Mouse (Mus musculus): ENCODE results near the gene Accsl. TPM values are rescaled to one million over a fixed set of nuclear protein-coding genes. Genes with fewer than 3 reads are reported as not detected.

The Accsl gene
- total RNA-seq (2021) = 1 to 10 TPM in 1 of 2 experiments, under 1 TPM in 1; 0.43 to 1.6 TPM
- polyA plus RNA-seq (2012; rRNA removed) = not detected in 2 replicates
- long read RNA-seq = 0 reads

DNA sequence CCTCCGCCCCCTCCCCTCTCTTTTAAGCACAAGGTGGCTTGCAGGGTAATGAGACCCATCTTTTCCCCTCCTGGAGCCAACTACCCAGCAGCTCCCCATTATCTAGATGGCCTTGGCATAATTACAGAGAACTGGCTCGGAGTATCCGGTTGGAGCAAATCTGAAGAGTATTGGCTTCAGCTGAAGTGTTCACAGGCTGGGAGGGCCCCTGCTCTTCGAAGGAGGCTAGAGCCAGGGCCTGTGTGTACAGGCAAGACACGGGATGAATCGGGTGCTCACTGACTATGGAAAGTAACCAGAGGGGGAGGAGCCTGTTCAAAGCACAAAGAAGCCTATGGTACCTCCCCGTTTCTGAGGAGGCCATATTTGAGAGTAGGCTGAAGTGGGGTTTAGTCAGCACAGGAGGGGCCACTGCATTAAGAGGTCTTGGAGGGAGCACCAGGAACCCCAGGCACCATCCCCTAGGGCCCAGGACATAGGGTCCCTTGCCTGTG, at the start of gene Accsl:
Gene Accsl (minus strand): TSS at position 51 of the 494 bp plus-strand sequence.
- DNase-seq = no peak

DNA sequence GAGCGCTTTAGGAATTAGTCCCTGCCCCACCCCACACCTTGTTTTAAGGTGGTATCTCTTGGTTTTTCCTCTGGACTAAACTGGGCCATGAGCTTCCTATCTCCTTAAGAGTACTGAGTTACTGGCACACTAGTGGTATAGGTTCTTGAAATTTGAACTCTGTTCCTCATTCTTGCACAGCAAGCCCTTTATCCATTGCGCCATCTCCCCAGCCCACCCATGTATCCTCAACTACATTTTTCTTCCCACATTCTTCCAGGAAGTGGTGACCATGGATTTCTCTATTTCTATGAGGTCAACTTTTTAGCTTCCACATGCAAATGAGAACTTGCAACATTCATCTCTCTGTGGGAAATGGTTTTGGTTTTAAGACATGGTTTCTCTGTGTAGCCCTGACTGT, 44.6 kb upstream of the Accsl start:
- no peak for DNase-seq

DNA sequence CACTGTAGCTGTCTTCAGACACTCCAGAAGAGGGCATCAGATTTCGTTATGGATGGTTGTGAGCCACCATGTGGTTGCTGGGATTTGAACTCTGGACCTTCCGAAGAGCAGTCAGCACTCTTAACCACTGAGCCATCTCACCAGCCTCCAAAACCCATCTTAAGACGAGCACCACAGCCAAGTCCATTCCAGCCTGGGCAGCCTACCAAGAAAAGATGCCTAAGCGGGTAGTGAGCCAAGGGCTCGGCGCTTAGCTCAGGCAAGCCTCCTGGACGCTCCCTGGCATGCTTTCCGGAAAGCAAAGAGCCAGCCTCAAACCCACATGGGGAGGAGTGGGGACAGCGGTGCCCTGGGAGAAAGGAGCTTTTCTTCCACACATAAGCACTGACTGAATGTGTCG, 43.0 kb upstream of the Accsl start:
- DNase-seq = peak; percentile 54

DNA sequence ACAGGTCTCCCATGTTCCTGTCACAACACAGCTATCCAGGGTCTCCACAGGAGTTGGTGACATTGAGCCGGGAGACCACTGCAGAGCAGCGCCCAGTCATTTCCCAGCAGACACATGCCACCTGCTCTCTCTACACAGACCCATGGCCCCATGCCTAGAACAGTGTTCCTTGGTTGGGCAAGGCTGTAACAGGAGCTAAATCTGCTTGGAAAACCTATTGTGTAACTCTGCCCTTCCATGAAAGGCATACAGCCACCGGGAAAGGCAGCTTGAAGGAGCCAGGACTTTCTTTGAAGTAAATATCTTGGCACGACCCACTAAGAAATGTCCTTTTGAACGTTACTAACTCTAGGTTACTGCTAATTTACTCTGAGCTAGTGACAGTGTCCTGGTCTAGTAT, 40.8 kb upstream of the Accsl start:
- peak; percentile 42 for DNase-seq

DNA sequence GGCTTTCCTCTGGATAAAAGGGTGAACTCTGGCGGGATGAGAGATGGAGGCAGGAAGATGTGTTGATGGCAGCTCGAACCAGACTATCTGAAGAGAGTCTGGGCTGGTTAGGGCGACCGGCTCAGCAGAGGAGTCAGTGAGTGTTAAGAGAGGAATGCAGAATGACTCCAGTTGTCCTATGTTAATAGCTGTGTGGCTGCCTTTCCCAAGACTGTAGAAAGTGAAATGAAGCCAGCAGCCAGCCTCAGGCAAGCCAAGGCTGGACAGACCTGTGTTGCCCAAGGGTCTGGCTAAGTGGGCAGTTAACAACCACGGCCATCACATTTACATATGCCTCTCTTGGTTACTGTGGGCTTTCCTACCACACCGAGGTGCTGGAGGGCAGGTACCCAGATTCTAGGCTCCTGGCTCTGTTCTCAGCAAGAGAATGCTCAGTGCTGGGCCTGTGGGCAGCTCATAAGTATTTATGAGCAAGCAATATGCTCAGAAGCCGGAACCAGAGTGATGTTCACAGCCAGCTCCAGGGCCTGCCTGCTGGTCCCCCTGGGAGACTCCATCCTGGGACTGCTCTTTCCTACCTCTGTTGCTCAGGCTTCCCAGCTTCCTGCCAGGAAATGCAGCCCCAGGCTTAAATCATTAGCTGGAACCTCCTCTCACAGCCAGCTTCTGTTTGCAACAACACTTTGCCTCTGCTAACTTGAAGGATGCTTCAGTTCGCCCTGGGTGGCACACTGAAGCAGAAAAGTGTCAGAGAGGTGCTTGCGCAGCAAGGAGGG, 38.8 kb upstream of the Accsl start:
- peak; percentile 26 for DNase-seq

DNA sequence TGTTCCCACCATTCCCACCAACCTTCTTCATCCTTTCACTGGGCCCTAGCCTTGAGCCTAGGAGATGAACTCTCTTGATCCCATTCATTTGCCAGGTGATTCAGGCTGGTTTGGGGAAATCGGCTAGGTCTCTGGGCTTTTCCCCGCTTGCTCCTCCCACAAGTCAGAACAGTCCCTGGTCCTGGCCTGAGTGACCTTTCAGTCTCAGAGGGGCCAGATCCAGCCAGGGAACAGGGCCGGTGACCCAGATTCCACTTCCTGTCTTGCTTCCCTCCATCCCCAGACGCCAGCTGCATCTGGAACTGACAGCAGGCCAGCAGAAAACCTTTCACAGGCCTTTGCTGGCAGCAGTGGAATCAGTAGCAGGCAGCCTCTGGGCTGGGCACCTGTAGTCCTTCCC, 37.4 kb upstream of the Accsl start:
- DNase-seq = peak; percentile 58

DNA sequence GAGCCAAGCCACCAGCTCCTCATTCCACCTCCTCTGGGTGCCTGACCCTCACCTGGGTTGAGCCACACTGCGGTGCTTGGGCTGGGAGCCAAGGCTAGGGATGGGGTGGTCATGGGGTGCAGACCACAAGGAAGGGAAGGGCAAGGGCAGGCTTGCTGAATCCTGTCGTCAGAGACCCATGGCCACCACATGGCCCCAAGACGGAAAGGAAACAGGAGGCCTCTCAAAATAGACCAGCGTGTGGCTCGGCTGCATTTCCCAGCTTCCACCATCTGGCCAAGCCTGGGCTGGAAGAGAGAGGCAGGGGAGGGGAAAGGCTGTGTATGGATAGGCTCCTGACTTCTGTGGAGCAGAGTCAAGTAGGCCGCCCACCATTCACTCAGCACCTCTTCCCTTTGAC, 34.5 kb upstream of the Accsl start:
- DNase-seq = no peak

DNA sequence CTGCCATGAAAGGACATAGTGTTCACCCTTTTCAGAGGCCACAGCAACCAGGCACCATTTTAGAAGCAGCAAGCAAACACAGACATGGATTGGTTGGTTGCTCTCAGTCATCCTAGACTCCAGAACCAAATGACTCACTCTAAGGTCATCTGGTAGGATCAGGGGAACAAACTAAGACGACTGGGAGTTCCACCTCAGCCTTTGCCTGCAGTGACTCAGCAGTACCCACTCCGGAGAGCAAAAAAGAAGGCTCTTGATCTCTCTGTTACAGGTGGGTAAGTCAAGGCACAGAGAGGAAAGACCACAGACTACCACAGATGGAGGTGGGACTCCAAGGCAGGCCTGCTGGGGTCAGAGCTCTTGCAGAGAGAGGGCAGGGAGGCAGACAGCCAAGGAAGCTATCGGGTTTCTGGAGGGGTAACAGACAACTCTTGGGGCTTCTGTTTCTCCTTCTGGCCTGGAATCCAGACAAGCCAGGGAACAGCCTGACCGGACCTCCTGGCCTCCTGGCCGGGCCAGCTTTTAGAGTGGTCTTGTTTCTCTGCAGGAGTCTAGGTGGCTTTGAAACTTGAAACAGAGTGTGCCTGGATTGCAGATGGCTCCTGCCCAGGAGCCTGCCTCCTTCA, 33.8 kb upstream of the Accsl start:
- peak; percentile 51 for DNase-seq

DNA sequence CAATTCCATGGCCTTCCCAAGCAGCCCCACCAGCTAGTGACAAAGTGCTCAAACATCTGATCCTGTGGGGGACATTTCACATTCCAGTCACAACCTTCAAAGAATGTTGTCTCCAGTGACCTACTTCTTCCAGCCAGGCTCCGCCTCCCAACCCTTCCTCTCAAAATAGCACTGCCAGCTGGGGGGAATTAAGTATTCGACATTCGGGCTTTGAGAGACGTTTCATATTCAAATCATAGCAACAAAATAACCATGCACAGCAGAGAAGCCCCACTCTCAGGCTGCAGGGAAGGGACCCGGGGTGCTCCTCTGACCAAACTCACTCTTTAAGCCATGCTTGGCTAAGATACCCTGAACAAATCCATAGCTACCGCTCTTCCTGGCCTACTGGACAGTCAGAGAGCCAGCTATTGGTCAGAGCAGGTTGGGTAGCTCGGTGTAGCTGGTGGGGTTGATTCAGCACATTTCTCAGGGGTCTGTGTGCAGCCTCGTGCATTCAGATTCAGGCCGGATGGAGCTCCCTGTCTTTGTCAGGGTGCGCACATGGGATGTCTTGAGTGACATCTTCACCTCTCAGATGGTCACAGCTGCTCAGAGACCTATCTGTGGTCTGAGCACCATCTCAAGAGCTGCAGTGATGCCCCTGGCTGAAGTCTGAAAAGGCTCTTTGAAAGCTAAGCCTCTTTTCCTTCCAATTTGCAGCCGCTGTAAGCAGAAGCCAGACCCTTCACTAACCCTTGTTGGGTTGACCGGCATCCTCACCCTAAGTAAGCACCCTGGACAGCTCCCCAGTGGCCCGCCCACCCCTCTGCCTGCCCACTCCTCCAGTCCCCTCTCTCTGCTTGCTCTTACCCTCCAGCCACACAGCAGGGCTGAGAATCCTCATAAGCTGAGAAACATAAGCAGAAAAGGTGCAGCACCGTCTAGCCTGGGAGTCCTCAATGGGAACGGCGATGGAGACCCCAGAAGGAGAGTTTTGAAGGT, 30.7 kb upstream of the Accsl start:
- DNase-seq = no peak

DNA sequence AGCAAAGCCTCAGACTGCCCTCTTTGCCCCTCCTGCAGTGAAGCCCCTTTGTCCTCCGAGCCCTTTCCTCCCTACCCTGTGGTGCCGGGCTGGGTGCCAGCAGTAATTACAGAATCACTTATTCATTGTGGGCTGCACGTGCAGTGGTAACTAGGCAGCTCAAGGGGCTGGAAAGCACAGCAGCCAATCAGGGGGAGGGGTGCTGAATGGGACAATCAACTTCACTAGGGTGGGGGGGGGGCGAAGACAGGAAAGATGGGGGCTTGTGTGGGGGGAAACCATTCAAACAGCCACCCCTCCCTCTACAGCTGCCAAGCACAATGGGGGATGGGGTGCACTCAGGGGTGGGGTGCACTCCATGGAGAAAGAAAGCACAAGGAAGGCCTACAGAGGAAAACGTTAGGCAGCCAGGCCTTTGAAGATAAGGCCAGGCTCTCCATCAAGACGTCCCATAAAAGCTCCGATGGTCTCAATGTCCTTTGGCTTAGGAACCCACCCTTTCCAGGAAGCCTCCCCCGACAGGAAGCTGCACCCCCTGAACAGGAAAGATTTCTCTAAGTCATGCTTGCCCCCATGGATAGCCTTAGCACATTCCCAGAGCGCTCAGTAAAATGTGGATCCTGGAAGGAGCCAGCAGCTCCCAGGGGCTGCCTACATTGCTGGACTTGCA, 22.8 kb upstream of the Accsl start:
- peak; percentile 46 for DNase-seq

DNA sequence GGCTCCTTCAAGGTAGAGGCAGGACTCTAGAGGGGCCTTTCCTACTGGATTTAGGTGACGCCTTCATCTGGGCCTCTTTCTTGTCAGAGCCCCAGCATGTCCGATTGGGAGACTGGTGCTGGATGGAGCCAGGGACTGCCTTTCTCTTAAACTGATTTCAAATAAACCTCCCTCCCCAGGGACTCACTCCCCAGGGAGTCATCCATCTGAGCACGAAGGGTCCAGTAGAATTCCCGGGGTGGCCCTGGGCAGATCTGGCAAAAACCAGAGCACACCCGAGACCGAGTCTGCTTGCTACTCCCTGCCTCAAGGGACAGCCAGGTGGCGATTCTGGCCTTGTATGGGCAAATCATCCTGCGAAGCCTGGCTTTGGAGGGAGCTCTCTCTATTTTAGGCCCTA, 21.2 kb upstream of the Accsl start:
- no peak for DNase-seq

DNA sequence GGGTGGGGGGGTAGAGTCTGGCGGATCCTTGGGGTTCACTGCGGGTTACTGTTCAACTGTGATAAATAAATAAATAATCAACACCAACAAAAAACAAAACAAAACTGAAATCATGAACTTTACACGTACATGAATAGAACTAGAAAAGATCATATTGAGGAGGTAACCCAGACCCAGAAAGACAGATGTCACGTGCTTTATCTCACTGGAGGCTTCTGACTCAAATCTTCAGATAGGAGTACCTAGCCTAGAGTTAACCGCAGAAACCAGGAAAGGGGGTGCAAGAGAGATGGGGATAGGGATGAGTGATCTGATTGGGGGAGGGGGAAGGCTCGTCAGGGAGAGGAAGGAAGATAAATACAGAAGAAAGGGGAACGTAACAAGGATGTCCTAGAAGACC, 20.1 kb upstream of the Accsl start:
- no peak for DNase-seq

DNA sequence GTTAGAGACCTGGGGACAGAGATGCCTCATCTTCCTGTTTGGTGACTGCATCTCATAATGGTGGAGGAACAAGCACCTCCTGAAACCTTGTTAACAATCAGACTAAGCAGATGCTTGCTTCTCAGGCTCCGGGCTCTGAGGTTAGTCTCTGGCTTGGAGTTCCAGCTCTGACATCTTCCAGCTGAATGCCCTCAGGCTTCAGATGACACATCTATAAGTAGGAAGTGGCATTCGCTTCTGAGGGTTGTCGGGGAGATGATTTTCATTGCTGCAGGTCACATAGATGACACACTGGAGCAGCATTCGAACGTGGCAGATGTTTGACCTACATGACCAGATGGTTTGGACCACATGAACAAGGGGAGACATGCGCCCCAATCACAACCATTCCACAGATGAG, 19.4 kb upstream of the Accsl start:
- no peak for DNase-seq

DNA sequence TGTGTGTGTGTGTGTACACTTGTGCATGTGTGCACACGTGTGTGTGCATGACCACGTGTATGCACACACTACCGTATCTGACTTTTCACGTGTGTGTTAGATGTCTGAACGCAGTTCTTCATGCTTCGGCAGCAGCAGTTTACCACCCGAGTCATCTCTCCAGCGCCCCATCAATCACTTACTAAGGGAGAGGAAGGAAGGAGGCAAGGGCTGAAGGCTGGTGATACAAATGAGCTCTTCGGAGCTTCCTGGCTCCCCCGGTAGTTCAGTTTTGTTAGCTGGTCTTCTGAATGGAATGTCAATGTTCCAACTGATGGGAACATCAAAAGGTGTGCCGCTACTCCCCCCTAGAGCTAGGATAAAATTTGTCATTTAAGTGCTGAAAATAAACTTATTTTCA, 18.3 kb upstream of the Accsl start:
- DNase-seq = no peak

DNA sequence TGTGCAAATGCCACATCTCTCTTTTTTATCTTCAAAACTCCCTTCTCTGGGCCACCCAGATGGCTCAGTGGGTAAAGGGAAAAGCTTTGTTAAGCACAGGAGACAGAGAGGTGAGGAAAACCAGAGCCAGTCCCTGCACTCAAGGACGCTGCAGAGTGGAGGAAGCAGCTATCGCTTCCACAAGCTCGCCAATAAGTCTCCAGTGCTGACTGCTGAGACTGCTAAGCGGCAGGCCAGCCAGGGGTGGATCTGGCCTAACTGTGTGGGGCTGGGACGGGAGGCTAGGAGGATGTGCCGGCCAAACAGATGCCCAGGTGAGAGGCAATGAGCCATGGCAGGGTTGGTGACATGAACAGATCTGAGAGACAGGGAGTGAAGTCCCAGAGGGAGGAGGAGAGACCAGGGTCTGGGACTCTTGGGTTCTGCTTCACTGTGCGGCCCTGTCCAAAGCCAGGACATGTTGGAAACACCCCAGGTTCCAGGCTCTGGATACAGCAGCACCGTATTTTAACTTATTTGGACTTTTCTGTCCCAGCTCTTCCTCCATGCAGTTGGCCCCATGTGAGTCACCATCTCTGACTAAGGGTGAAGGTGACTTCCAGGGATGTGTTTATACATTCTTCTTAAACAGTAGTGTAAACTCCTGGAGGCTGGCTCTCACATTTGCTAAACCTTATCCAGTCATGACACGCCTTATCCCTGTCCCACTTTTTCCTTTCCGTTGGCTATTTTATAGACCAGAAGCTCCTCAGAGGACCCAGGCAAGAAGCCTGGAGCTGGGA, 17.2 kb upstream of the Accsl start:
- DNase-seq = peak; percentile 38

DNA sequence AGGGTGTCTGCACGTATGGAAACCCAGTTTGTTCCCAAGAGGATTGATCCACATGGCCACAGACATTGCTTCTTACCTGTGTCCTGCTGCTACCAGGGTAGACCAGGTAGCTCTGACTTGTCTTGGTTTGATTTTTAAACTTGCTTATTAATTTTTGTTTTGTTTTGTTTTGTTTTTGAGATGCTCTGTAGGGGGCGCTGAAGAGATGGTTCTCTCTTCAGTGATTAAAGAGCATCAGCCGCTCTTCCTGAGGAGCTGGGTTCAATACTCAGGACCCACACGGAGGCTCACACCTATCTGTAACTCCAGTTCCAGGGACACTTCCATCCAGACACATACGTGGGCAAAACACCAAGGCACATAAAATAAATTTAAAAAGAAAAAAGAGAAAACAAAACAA, 14.1 kb upstream of the Accsl start:
- DNase-seq = no peak

DNA sequence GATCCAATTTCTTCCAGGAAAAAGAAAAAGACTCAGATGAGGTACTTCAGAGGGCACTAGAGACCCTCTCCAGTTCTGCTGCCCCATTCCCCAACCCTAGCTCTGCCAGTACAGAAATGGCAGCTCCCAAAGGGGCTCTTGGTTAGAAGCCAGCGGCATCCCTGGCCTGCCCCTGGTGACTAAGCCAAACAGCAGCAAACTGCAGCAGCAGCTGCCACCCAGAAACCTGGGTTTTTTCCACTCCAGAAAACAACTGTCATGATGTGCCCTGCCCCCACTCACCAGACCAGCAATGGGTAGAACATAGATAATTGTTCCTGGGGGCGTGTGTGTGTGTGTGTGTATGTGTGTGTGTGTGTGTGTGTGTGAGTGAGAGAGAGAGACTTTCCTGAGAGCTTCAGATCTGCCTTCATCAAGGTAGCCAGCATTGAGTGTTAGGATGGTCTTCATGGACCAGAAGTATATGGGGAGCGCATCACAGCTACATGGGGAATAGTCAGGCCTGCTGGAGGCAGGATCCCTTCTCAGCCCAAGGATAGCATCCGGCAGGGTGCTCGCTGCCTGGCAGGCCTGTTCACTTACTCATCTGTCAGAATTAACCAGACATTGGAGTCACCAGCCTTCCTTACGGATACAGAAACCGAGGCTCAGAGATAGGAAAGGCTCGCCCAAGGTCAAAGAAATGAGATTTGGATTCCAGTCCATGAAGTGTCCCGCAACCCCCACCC, 12.8 kb upstream of the Accsl start:
- peak; percentile 74 for DNase-seq

DNA sequence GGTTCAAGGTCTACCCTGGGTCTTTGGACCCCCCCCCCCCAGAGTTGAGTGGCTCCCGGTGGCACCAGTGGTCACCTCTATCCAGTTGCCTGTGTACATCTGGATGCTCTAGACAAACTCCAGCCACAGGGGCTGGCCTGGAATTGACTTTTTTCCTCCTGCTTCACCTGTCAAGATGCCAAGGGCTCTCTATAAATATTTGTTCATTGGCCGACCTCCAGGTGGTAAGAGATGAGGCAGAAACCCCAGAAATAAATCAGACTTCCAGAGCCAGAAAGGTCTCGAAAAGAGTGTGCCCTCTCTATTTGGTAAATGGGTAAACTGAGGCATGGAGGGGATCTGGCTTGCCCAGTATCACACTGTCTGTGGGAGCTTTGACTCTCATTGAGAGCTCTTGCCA, 12.0 kb upstream of the Accsl start:
- peak; percentile 31 for DNase-seq

DNA sequence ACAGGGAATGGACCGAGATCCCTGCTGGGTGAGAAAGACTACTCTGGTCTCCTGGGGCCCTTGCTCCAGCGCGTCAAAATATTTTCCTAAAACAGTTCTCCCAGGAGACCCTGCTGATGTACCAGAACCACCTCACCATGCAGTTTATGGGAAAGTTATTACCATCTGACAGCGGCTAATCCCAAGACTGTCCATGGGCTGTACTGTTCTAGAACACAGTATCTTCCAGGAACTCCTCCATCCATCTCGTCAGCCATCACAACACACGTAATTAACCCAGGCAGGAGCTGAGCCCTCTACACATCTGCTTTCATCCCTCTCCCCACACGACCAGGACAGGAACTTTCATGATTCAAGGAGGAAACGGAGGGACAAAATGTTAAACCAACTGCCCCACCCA, 11.5 kb upstream of the Accsl start:
- DNase-seq = no peak

DNA sequence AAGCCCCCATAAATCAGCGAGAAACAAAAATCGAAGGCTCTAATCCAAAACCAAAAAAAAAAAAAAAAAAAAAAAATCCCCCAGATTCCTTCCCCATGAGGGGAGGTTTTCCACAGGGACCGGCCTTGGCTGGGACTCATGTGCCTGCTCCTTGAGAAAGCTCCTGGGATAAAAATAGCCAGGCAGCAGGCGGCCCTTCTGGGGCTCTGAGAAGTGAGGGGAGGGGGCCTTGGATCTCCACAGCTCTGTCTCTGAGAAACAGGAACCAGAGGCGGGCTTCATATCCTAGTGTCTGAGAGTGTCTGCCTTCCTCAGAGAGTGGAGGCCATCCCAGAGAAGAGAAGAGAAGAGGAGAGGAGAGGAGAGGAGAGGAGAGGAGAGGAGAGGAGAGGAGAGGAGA, 8.0 kb upstream of the Accsl start:
- DNase-seq = no peak

All from adrenal gland, adult 2 months (tissue).